Mouse (Mus musculus) intestine, embryonic 16.5 days (tissue): ENCODE data around the gene Rhbg. TPM values are rescaled to one million over a fixed set of nuclear protein-coding genes. Genes with fewer than 3 reads are reported as not detected.
"Not testable (repeated sequence)": the region's sequence is repeated elsewhere in the genome, so short reads cannot be mapped to it uniquely, and the experiment has no call there.

ENCODE experiments used
- ATAC-seq: fragments of 200-750 bp; cut with Nextera tagmentation; 2 replicates; pipeline ENCODE4 v1.8.0; 2017; ENCODE audit warnings: moderate TSS enrichment, moderate library complexity
- H3K27ac ChIP-seq: fragments of 300-500 bp; sonication (generic); 2 replicates; pipeline ENCODE4 v1.5.1; 2014; ENCODE audit warnings: mild to moderate bottlenecking, low read length
- H3K27me3 ChIP-seq: fragments of 300-500 bp; sonication (generic); replicated peaks from 2 replicates; pipeline ENCODE4 v1.6.1; 2014; ENCODE audit warnings: low read length, control low read depth, mixed read lengths; ENCODE audit not compliant: control insufficient read depth, insufficient read depth
- H3K36me3 ChIP-seq: fragments of 300-500 bp; sonication (generic); 2 replicates; pipeline ENCODE4 v1.6.1; 2014; ENCODE audit warnings: low read length, control low read depth; ENCODE audit not compliant: control insufficient read depth, insufficient read depth
- H3K4me1 ChIP-seq: fragments of 300-500 bp; sonication (generic); 2 replicates; pipeline ENCODE4 v1.6.1; 2014; ENCODE audit warnings: low read length, control low read depth, mixed read lengths; ENCODE audit not compliant: control insufficient read depth, insufficient read depth
- H3K4me2 ChIP-seq: fragments of 300-500 bp; sonication (generic); 2 replicates; pipeline ENCODE4 v1.6.1; 2014; ENCODE audit warnings: low read depth, low read length, control low read depth
- H3K4me3 ChIP-seq: fragments of 300-500 bp; sonication (generic); 2 replicates; pipeline ENCODE4 v1.5.1; 2014; ENCODE audit warnings: mild to moderate bottlenecking, low read length
- H3K9ac ChIP-seq: fragments of 300-500 bp; sonication (generic); 2 replicates; pipeline ENCODE4 v1.6.1; 2014; ENCODE audit warnings: low read depth, low read length
- H3K9me3 ChIP-seq: fragments of 300-500 bp; sonication (generic); 2 replicates; pipeline ENCODE4 v1.6.1; 2016; ENCODE audit warnings: low read length, control low read depth; ENCODE audit not compliant: control insufficient read depth
- WGBS: fragments of 180-500 bp; shearing (Covaris S2); extraction: QIAGEN DNeasy Blood & Tissue Kit; methylation state at CpG from one replicate; pipeline ENCODE4 v1.1.7; 2014; 5-methylcytosine and 5-hydroxymethylcytosine counted together
- polyA plus RNA-seq: library from polyadenylated mRNA; unstranded; fragments of >200 nt; fragmentation: Nextera tagmentation; extraction: Ambion mirVana; gene quantifications from 2 replicates; pipeline ENCODE4 v1.2.1, GENCODE M21; 2015

Gene Rhbg
- polyA plus RNA-seq, 1 experiment from 2014 or later = 1.3 TPM

GRCm38 (mm10) chr3:88268991-88269390 lies 14.5 kb upstream of the Rhbg start:
- H3K27ac ChIP-seq = no peak overlapping the region
- H3K4me1 ChIP-seq = no peaks in the 10 kb centered on the region
- H3K4me3 ChIP-seq = no peak overlapping the region
- H3K9me3 ChIP-seq = no peaks in the 10 kb centered on the region
- no peaks in the 10 kb centered on the region for H3K36me3 ChIP-seq
- H3K27me3 ChIP-seq = no peaks in the 10 kb centered on the region
- ATAC-seq = no peak
- no peak overlapping the region for H3K4me2 ChIP-seq
- WGBS = 83% methylated on average over 5 of the region's 5 CpGs
- H3K9ac ChIP-seq = no peak overlapping the region

GRCm38 (mm10) chr3:88268014-88268413 lies 13.5 kb upstream of the Rhbg start:
- not testable (repeated sequence) for H3K4me2 ChIP-seq, ATAC-seq, H3K4me1 ChIP-seq, H3K4me3 ChIP-seq, H3K27me3 ChIP-seq, H3K27ac ChIP-seq, H3K9ac ChIP-seq, H3K9me3 ChIP-seq, H3K36me3 ChIP-seq
- WGBS = 77% methylated on average over 6 of the region's 6 CpGs

- 56% methylated on average over 3 of the region's 3 CpGs for WGBS
- no peak for ATAC-seq
- no peak overlapping the region for H3K4me2 ChIP-seq
Observed at GRCm38 (mm10) chr3:88262346-88262745, 7.8 kb upstream of the Rhbg start.

GRCm38 (mm10) chr3:88256382-88256781 lies 1.9 kb upstream of the Rhbg start:
- peaks cover 17% of the 10 kb centered on the region for H3K4me1 ChIP-seq
- no peaks in the 10 kb centered on the region for H3K9me3 ChIP-seq
- no peak overlapping the region for H3K27ac ChIP-seq
- H3K9ac ChIP-seq = no peak overlapping the region
- no peaks in the 10 kb centered on the region for H3K36me3 ChIP-seq
- WGBS = 55% methylated on average over 7 of the region's 7 CpGs
- peak; percentile 30; the same call in 1 of the 2 replicates for ATAC-seq
- no peak overlapping the region for H3K4me3 ChIP-seq
- peaks cover 13% of the 10 kb centered on the region; the same call in 1 of the 2 replicates for H3K27me3 ChIP-seq
- H3K4me2 ChIP-seq = no peak overlapping the region

More at GRCm38 (mm10) chr3:88262346-88262745, 7.8 kb upstream of the Rhbg start:
- Histone ChIP-seq H3K4me3 (no peak overlapping the region), H3K36me3 (no peaks in the 10 kb centered on the region), H3K27me3 (no peaks in the 10 kb centered on the region), H3K4me1 (no peaks in the 10 kb centered on the region), H3K9me3 (no peaks in the 10 kb centered on the region), H3K27ac (no peak overlapping the region), H3K9ac (no peak overlapping the region)

GRCm38 (mm10) chr3:88255950-88256349 lies 1.4 kb upstream of the Rhbg start:
- Histone ChIP-seq H3K4me1 (peaks cover 17% of the 10 kb centered on the region), H3K9me3 (no peaks in the 10 kb centered on the region), H3K9ac (no peak overlapping the region), H3K27me3 (peaks cover 13% of the 10 kb centered on the region; the same call in 1 of the 2 replicates), H3K4me2 (no peak overlapping the region), H3K4me3 (no peak overlapping the region), H3K27ac (no peak overlapping the region), H3K36me3 (no peaks in the 10 kb centered on the region)
- ATAC-seq = peak; percentile 50
- WGBS = 50% methylated on average over 6 of the region's 6 CpGs

GRCm38 (mm10) chr3:88252739-88253138 lies 1.8 kb downstream of the Rhbg start:
- H3K4me3 ChIP-seq = no peak overlapping the region
- no peak overlapping the region for H3K4me2 ChIP-seq
- no peak overlapping the region for H3K9ac ChIP-seq
- peaks cover 13% of the 10 kb centered on the region; the same call in 1 of the 2 replicates for H3K27me3 ChIP-seq
- peaks cover 17% of the 10 kb centered on the region for H3K4me1 ChIP-seq
- WGBS = 56% methylated on average over 6 of the region's 6 CpGs
- no peak for ATAC-seq
- H3K9me3 ChIP-seq = no peaks in the 10 kb centered on the region
- no peaks in the 10 kb centered on the region for H3K36me3 ChIP-seq
- H3K27ac ChIP-seq = no peak overlapping the region

GRCm38 (mm10) chr3:88248406-88248805 lies 6.1 kb downstream of the Rhbg start:
- Histone ChIP-seq H3K4me1 (no peaks in the 10 kb centered on the region), H3K9me3 (no peaks in the 10 kb centered on the region), H3K4me3 (no peak overlapping the region), H3K27me3 (peaks cover 3% of the 10 kb centered on the region; the same call in 1 of the 2 replicates), H3K9ac (no peak overlapping the region), H3K4me2 (no peak overlapping the region), H3K36me3 (no peaks in the 10 kb centered on the region), H3K27ac (no peak overlapping the region)
- WGBS = 85% methylated on average over 11 of the region's 11 CpGs
- no peak for ATAC-seq

- WGBS = 53% methylated on average over 9 of the region's 9 CpGs
- Histone ChIP-seq H3K9me3 (no peaks in the 10 kb centered on the region), H3K27me3 (peaks cover 10% of the 10 kb centered on the region; the same call in 1 of the 2 replicates), H3K27ac (no peak overlapping the region), H3K4me2 (no peak overlapping the region), H3K36me3 (no peaks in the 10 kb centered on the region), H3K4me1 (no peaks in the 10 kb centered on the region), H3K9ac (no peak overlapping the region), H3K4me3 (no peak overlapping the region)
- ATAC-seq = no peak
Observed at GRCm38 (mm10) chr3:88247666-88248065, 6.8 kb downstream of the Rhbg start.

GRCm38 (mm10) chr3:88245811-88246210 lies 8.7 kb downstream of the Rhbg start:
- Histone ChIP-seq H3K27ac (no peak overlapping the region), H3K36me3 (no peaks in the 10 kb centered on the region), H3K4me3 (no peak overlapping the region), H3K9me3 (no peaks in the 10 kb centered on the region), H3K4me2 (no peak overlapping the region), H3K27me3 (peaks cover 28% of the 10 kb centered on the region), H3K9ac (no peak overlapping the region), H3K4me1 (0 out of 2 replicates have a peak, but pooled peaks cover 3% of the 10 kb centered on the region)
- 20% methylated on average over 13 of the region's 13 CpGs for WGBS
- no peak for ATAC-seq

- Histone ChIP-seq H3K27ac (no peak overlapping the region), H3K9me3 (no peaks in the 10 kb centered on the region), H3K4me3 (no peak overlapping the region), H3K36me3 (no peaks in the 10 kb centered on the region), H3K4me2 (no peak overlapping the region), H3K9ac (no peak overlapping the region), H3K27me3 (peaks cover 43% of the 10 kb centered on the region), H3K4me1 (0 out of 2 replicates have a peak, but pooled peaks cover 3% of the 10 kb centered on the region)
- ATAC-seq = no peak
- WGBS = 7% methylated on average over 2 of the region's 2 CpGs
Observed at GRCm38 (mm10) chr3:88244071-88244470, 10.4 kb downstream of the Rhbg start.
